Mouse (Mus musculus): ENCODE data around the gene Uap1l1. TPM values are rescaled to one million over a fixed set of nuclear protein-coding genes. Genes with fewer than 3 reads are reported as not detected.
A peak's percentile ranks its signal among the peaks of the same experiment; 100 is the strongest.
"Not testable (repeated sequence)": the region's sequence is repeated elsewhere in the genome, so short reads cannot be mapped to it uniquely, and the experiment has no call there.

The Uap1l1 gene
- polyA plus RNA-seq (2011; ENCODE audit: insufficient read length, low read depth, missing spikeins) = 40.0 and 42.2 TPM in 2 replicates

GRCm38 (mm10) chr2:25365091-25365761, at the start of gene Uap1l1:
Uap1l1 (minus strand) TSS chr2:25365682.
- 0 out of 2 replicates have a peak, but pooled peaks cover 9% of the 10 kb centered on the region for H3K4me1 ChIP-seq (ENCODE audit: control insufficient read depth, insufficient read depth, low read length)
- TF ChIP-seq POLR2A (IDR thresholded peaks at IDR 0.05; ENCODE audit: low read depth, low read length) = peak; percentile 96
- TF ChIP-seq CTCF (IDR thresholded peaks at IDR 0.05; ENCODE audit: borderline replicate concordance, insufficient read depth, low read length) = no peak
- H3K4me3 ChIP-seq (ENCODE audit: insufficient read depth, low read length) = peak within 1 kb of the TSS; percentile 90
- peak within 1 kb of the TSS; percentile 29 for H3K27ac ChIP-seq (ENCODE audit: insufficient read depth, low read length)

- not testable (repeated sequence) for H3K4me1 ChIP-seq (ENCODE audit: control insufficient read depth, insufficient read depth, low read length); H3K4me3 ChIP-seq (ENCODE audit: insufficient read depth, low read length)
Measured at GRCm38 (mm10) chr2:25413436-25413835, 48.0 kb upstream of the Uap1l1 start.

DNA sequence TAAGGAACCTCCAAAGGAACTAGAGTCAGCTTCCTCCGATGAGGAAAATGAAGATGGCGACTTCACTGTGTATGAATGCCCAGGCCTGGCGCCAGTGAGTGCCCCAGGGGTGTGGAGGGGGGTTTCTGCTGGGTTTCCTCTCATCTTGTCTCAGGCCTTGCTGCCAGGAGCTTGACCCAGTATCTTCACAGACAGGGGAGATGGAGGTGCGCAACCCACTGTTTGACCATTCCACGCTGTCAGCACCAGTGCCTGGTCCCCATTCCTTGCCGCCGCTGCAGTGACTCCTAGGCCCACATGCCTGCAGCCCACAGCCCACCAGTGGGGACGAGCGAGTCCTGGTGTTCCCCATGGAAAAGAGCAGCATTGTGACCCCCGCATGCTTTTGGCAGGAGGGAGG, 43.4 kb upstream of the Uap1l1 start:
- H3K4me1 ChIP-seq (ENCODE audit: control insufficient read depth, insufficient read depth, low read length) = no peaks in the 10 kb centered on the region
- TF ChIP-seq CTCF (IDR thresholded peaks at IDR 0.05; ENCODE audit: borderline replicate concordance, insufficient read depth, low read length) (no peak), POLR2A (IDR thresholded peaks at IDR 0.05; ENCODE audit: low read depth, low read length) (no peak)
- H3K27ac ChIP-seq (ENCODE audit: insufficient read depth, low read length) = no peak overlapping the region
- no peak overlapping the region for H3K4me3 ChIP-seq (ENCODE audit: insufficient read depth, low read length)

More at GRCm38 (mm10) chr2:25413436-25413835, 48.0 kb upstream of the Uap1l1 start:
- not testable (repeated sequence) for H3K27ac ChIP-seq (ENCODE audit: insufficient read depth, low read length)

- TF ChIP-seq CTCF (IDR thresholded peaks at IDR 0.05; ENCODE audit: borderline replicate concordance, insufficient read depth, low read length) (no peak), POLR2A (IDR thresholded peaks at IDR 0.05; ENCODE audit: low read depth, low read length) (no peak)
- H3K4me3 ChIP-seq (ENCODE audit: insufficient read depth, low read length) = peak overlapping the region; percentile 82; the same call in 1 of the 2 replicates
- no peaks in the 10 kb centered on the region for H3K4me1 ChIP-seq (ENCODE audit: control insufficient read depth, insufficient read depth, low read length)
- H3K27ac ChIP-seq (ENCODE audit: insufficient read depth, low read length) = no peak overlapping the region
Measured at GRCm38 (mm10) chr2:25403994-25404393, 38.5 kb upstream of the Uap1l1 start.

DNA sequence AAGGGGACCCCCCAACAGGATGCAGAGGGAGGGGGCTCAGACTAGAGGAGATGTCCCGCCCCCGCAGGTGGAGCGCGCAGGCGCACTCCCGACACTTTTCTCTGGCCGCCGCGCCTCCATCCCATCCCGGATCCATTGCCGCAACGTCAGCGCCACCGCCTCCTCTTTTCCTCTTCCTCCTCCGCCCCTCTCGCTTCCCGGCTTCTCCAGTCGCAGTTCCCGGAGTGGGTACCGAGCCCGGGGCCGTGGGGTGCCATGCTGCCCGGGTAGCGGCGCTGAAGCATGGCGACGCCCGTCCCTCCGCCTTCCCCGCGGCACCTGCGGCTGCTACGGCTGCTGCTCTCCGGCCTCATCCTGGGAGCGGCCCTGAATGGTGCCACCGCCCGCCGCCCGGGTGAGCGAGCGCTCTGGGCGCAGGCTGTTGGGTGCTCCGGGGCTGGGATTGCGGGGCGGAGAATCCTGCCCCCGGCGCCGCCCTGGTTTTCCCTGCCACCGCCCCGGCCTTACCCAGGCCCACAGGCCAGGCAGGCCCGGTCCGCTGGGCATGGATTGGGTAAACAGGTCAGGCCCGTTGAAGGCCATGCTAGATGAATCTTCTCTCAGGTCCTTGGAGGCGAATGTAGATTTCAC, 37.6 kb upstream of the Uap1l1 start:
- no peaks in the 10 kb centered on the region for H3K4me1 ChIP-seq (ENCODE audit: control insufficient read depth, insufficient read depth, low read length)
- H3K27ac ChIP-seq (ENCODE audit: insufficient read depth, low read length) = no peak overlapping the region
- no peak for TF ChIP-seq CTCF (IDR thresholded peaks at IDR 0.05; ENCODE audit: borderline replicate concordance, insufficient read depth, low read length)
- peak; percentile 70 for TF ChIP-seq POLR2A (IDR thresholded peaks at IDR 0.05; ENCODE audit: low read depth, low read length)
- peak overlapping the region; percentile 82 for H3K4me3 ChIP-seq (ENCODE audit: insufficient read depth, low read length)

GRCm38 (mm10) chr2:25402377-25402971, 37.0 kb upstream of the Uap1l1 start:
- no peaks in the 10 kb centered on the region for H3K4me1 ChIP-seq (ENCODE audit: control insufficient read depth, insufficient read depth, low read length)
- H3K4me3 ChIP-seq (ENCODE audit: insufficient read depth, low read length) = peak overlapping the region; percentile 82
- H3K27ac ChIP-seq (ENCODE audit: insufficient read depth, low read length) = no peak overlapping the region
- TF ChIP-seq CTCF (IDR thresholded peaks at IDR 0.05; ENCODE audit: borderline replicate concordance, insufficient read depth, low read length) (peak; percentile 63; the same call in 1 of the 2 replicates), POLR2A (IDR thresholded peaks at IDR 0.05; ENCODE audit: low read depth, low read length) (no peak)

DNA sequence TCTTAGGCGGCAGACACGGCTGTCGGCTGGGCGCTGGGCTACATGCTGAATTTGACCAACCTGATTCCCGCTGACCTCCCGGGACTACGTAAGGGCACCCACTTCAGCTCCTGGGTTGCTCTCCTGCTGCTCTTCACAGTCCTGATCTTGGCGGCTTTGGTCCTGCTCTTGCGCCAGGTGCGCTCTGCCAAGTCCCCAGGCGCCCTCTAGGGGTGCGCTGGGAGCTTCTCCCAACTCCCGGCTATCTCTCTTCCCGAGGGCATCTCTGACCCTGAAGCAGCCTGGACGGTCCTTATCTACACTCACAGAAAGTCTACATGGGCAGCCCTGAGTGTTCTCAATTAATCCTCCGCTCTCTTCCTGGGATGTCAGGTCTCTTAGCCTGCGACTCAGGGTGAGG, 35.3 kb upstream of the Uap1l1 start:
- Histone ChIP-seq H3K4me3 (ENCODE audit: insufficient read depth, low read length) (no peak overlapping the region), H3K27ac (ENCODE audit: insufficient read depth, low read length) (no peak overlapping the region), H3K4me1 (ENCODE audit: control insufficient read depth, insufficient read depth, low read length) (no peaks in the 10 kb centered on the region)
- TF ChIP-seq CTCF (IDR thresholded peaks at IDR 0.05; ENCODE audit: borderline replicate concordance, insufficient read depth, low read length) (peak; percentile 53; the same call in 1 of the 2 replicates), POLR2A (IDR thresholded peaks at IDR 0.05; ENCODE audit: low read depth, low read length) (no peak)

- Histone ChIP-seq H3K27ac (ENCODE audit: insufficient read depth, low read length) (no peak overlapping the region), H3K4me3 (ENCODE audit: insufficient read depth, low read length) (no peak overlapping the region), H3K4me1 (ENCODE audit: control insufficient read depth, insufficient read depth, low read length) (no peaks in the 10 kb centered on the region)
- TF ChIP-seq POLR2A (IDR thresholded peaks at IDR 0.05; ENCODE audit: low read depth, low read length) = no peak
- TF ChIP-seq CTCF (IDR thresholded peaks at IDR 0.05; ENCODE audit: borderline replicate concordance, insufficient read depth, low read length) = no peak
Measured at GRCm38 (mm10) chr2:25400291-25400690, 34.8 kb upstream of the Uap1l1 start.

GRCm38 (mm10) chr2:25399051-25399450, 33.6 kb upstream of the Uap1l1 start, which contains the start of gene Npdc1:
Npdc1 (plus strand) TSS chr2:25399351.
- TF ChIP-seq CTCF (IDR thresholded peaks at IDR 0.05; ENCODE audit: borderline replicate concordance, insufficient read depth, low read length) = no peak
- no peak for TF ChIP-seq POLR2A (IDR thresholded peaks at IDR 0.05; ENCODE audit: low read depth, low read length)
- Histone ChIP-seq H3K4me3 (ENCODE audit: insufficient read depth, low read length) (no peak within 1 kb of the TSS), H3K27ac (ENCODE audit: insufficient read depth, low read length) (no peak within 1 kb of the TSS), H3K4me1 (ENCODE audit: control insufficient read depth, insufficient read depth, low read length) (peaks cover 9% of the 10 kb centered on the region)

DNA sequence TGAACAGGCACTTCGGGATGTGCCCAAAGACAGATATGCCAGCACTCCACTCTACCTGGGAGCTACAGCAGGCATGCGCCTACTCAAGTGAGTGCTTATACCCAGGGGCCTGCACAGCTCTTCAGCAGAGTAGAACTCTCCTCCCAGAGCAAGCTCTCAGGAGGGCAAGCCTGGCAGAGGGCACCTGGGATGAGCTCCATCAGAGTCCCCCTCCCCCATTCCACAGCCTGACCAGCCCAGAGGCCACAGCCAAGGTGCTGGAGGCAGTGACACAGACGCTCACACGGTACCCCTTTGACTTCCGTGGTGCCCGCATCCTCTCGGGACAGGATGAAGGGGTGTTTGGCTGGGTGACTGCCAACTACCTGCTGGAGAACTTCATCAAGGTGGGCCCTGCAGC, 32.6 kb upstream of the Uap1l1 start:
- Histone ChIP-seq H3K27ac (ENCODE audit: insufficient read depth, low read length) (no peak overlapping the region), H3K4me3 (ENCODE audit: insufficient read depth, low read length) (no peak overlapping the region), H3K4me1 (ENCODE audit: control insufficient read depth, insufficient read depth, low read length) (peaks cover 9% of the 10 kb centered on the region)
- TF ChIP-seq CTCF (IDR thresholded peaks at IDR 0.05; ENCODE audit: borderline replicate concordance, insufficient read depth, low read length) (no peak), POLR2A (IDR thresholded peaks at IDR 0.05; ENCODE audit: low read depth, low read length) (no peak)
